Mouse (Mus musculus) MEL (cell line): Measurements from ENCODE around the gene M6pr.

Experiments used
- CTCF ChIP-seq, 3 experiments: IDR thresholded peaks in 2 of 3; conservative IDR thresholded peaks in 1 of 3; 2 replicates each; pipeline ENCODE4 v1.5.1; 2011 to 2012; ENCODE audit warnings: low read length in 3 of 3, low read depth in 2 of 3, mild to moderate bottlenecking in 2 of 3, improper control_type of control experiment in 1 of 3, inconsistent platforms in 1 of 3, mixed read lengths in 1 of 3, moderate library complexity in 1 of 3; ENCODE audit not compliant: control insufficient read depth in 1 of 3, insufficient read depth in 1 of 3, poor library complexity in 1 of 3, severe bottlenecking in 1 of 3
- UBTF ChIP-seq: IDR thresholded peaks from 2 replicates; pipeline ENCODE4 v1.6.1; 2012; ENCODE audit warnings: low read depth, mild to moderate bottlenecking, inconsistent platforms, low read length, improper control_type of control experiment, moderate library complexity, borderline replicate concordance; ENCODE audit not compliant: insufficient read depth
- USF1 ChIP-seq: IDR thresholded peaks from 2 replicates; pipeline ENCODE4 v1.6.1; 2014; ENCODE audit warnings: low read depth, mild to moderate bottlenecking, inconsistent platforms, low read length, improper control_type of control experiment, moderate library complexity
- ZC3H11A ChIP-seq: IDR thresholded peaks from 2 replicates; pipeline ENCODE4 v1.6.1; 2012; ENCODE audit warnings: low read depth, mild to moderate bottlenecking, inconsistent platforms, low read length, improper control_type of control experiment

DNA sequence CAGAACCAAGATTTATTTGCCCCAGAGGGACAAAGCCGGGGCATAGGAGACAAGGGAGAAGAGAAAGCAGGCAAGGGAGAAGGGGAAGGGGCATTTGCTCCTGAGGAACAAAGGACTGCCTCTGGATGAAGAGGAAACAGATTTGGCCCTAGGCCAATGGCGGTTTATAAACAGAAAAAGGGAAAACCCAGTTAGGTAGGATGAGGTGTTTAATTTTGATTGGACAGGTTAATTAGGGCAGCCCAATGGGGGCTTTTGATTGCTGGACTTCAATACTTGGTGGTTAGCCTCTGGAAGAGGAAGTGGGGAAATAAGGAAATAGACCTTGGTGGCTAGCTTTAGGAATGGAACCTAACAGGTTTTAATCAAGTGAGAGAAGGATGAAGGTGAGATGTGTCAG is 16.3 kb upstream of the M6pr start:
- no peak for TF ChIP-seq CTCF (IDR thresholded peaks at IDR 0.05 in 2 of 3, conservative IDR thresholded peaks at IDR 0.05 in 1 of 3; ENCODE audit: control insufficient read depth in 1 of 3, insufficient read depth in 1 of 3, low read depth in 2 of 3, low read length in 3 of 3, poor library complexity in 1 of 3, severe bottlenecking in 1 of 3)
- TF ChIP-seq ZC3H11A, result no peak
- no peak for TF ChIP-seq USF1
- TF ChIP-seq UBTF, result no peak
